Mouse (Mus musculus) embryo, embryonic 10.5 days (tissue): ENCODE measurements around the gene Chpf.

Source experiments
- DNase-seq: peaks from one replicate; pipeline ENCODE4 v3.0.0-alpha.2; 2015; ENCODE audit warnings: low spot score

Gene Chpf

DNA sequence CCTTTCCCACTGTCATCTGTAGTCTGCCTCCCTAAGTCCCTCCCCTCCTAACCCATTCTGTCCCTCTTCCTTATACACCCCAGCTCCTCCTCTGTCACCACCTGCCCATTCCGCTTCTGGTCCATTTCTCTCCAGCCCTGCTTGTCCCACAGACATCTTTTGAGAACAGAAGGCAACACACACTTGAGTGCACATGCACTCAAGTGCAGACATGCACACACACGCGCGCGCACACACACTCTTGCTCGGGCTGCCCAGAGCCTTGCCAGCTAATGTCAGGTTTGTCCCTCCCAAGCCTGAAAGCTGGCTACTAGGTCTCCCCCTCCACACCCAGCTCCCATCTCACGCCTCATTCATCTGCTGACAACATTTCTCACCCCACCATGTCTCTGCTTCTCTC, 38.4 kb downstream of the Chpf start:
- no peak for DNase-seq

DNA sequence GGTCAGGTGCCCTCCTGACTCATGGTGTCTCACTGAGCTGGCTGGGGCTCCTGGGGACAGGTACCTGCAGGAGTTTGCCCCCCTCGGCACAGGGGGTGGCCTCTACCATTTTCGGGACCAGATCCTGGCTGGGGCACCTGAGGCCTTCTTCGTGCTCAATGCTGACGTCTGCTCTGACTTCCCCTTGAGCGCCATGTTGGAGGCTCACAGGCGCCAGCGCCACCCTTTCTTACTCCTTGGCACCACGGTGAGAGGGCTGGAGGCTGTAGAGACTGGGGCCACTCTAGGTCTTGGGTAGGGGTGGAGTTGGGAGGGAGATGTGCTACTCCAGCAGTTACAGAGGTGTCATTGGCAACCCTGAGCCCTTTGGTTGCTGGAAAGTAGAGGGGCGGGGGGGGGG, 40.3 kb downstream of the Chpf start:
- no peak for DNase-seq

- DNase-seq, result peak; percentile 96
Observed at GRCm38 (mm10) chr1:75435475-75436328, 43.4 kb downstream of the Chpf start, which contains the start of gene Gmppa. Gene Gmppa, plus strand, starts transcription at chr1:75435930.

DNA sequence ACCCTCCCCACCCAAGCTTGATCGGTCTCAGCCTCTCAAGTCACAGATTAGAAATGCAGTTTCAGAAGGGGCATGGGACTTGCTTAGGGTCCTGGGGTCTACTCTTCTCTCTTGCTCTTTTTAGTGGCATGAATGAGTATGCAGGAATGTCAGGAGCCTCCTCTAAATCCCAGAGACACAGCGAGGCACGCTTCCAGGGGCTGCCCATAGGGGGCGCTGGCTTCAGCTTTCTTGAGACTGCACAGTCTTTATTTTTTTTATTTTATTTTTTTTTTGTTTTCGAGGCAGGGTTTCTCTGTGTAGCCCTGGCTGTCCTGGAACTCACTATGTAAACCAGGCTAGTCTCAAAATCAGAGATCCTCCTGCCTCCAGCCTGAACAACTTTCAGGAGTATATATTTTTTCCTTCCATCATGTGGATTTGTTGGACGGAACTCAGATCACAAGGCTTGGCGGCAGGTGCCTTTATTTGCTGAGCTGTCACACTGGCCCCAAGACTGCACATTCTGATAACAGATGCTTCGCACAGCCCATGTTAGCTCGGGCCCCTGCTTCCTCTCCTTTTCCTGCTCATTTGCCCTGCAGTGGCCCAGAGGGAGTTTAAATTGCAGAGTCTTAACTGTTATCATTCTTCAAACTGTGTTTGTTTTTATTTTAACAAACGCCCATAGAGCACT, 53.2 kb downstream of the Chpf start:
- peak; percentile 89 for DNase-seq
